Mouse (Mus musculus): ENCODE results near the gene Map7d1.
"Not testable (repeated sequence)": the region's sequence is repeated elsewhere in the genome, so short reads cannot be mapped to it uniquely, and the experiment has no call there.

Map7d1 gene

GRCm38 (mm10) chr4:126241956-126242355 lies 14.2 kb downstream of the Map7d1 start:
- ATAC-seq (ENCODE audit: low TSS enrichment), result no peak

- ATAC-seq (ENCODE audit: low TSS enrichment), result no peak
Observed at GRCm38 (mm10) chr4:126239862-126240475, 16.2 kb downstream of the Map7d1 start.

GRCm38 (mm10) chr4:126237721-126238242 lies 18.4 kb downstream of the Map7d1 start:
- ATAC-seq (ENCODE audit: low TSS enrichment), result peak; percentile 43

- no peak for ATAC-seq (ENCODE audit: low TSS enrichment)
Observed at GRCm38 (mm10) chr4:126236467-126237280, 19.5 kb downstream of the Map7d1 start.

- no peak for ATAC-seq (ENCODE audit: low TSS enrichment)
Observed at GRCm38 (mm10) chr4:126235191-126235590, 21.0 kb downstream of the Map7d1 start.

GRCm38 (mm10) chr4:126234496-126235175 lies 21.5 kb downstream of the Map7d1 start:
- no peak for ATAC-seq (ENCODE audit: low TSS enrichment)

- ATAC-seq (ENCODE audit: low TSS enrichment), result no peak
Observed at GRCm38 (mm10) chr4:126233676-126234308, 22.4 kb downstream of the Map7d1 start.

GRCm38 (mm10) chr4:126229900-126230299 lies 26.2 kb downstream of the Map7d1 start:
- ATAC-seq (ENCODE audit: low TSS enrichment), result no peak

GRCm38 (mm10) chr4:126228144-126228543 lies 28.0 kb downstream of the Map7d1 start:
- no peak for ATAC-seq (ENCODE audit: low TSS enrichment)

GRCm38 (mm10) chr4:126227077-126227761 lies 28.9 kb downstream of the Map7d1 start:
- peak; percentile 50; the same call in 1 of the 2 replicates for ATAC-seq (ENCODE audit: low TSS enrichment)

- ATAC-seq (ENCODE audit: low TSS enrichment), result no peak
Observed at GRCm38 (mm10) chr4:126226640-126227039, 29.5 kb downstream of the Map7d1 start.

- no peak for ATAC-seq (ENCODE audit: low TSS enrichment)
Observed at GRCm38 (mm10) chr4:126222631-126223030, 33.5 kb downstream of the Map7d1 start.

- ATAC-seq (ENCODE audit: low TSS enrichment), result no peak
Observed at GRCm38 (mm10) chr4:126220045-126220444, 36.1 kb downstream of the Map7d1 start.

- not testable (repeated sequence) for ATAC-seq (ENCODE audit: low TSS enrichment)
Observed at GRCm38 (mm10) chr4:126219540-126219939, 36.6 kb downstream of the Map7d1 start.

GRCm38 (mm10) chr4:126217771-126218170 lies 38.4 kb downstream of the Map7d1 start:
- ATAC-seq (ENCODE audit: low TSS enrichment), result no peak

- no peak for ATAC-seq (ENCODE audit: low TSS enrichment)
Observed at GRCm38 (mm10) chr4:126207081-126207480, 49.1 kb downstream of the Map7d1 start.

GRCm38 (mm10) chr4:126205386-126205785 lies 50.8 kb downstream of the Map7d1 start:
- ATAC-seq (ENCODE audit: low TSS enrichment), result no peak

GRCm38 (mm10) chr4:126204661-126205230 lies 51.4 kb downstream of the Map7d1 start:
- no peak for ATAC-seq (ENCODE audit: low TSS enrichment)

GRCm38 (mm10) chr4:126204016-126204415 lies 52.1 kb downstream of the Map7d1 start:
- no peak for ATAC-seq (ENCODE audit: low TSS enrichment)

GRCm38 (mm10) chr4:126203336-126203895 lies 52.7 kb downstream of the Map7d1 start:
- ATAC-seq (ENCODE audit: low TSS enrichment), result no peak; the same call in 1 of the 2 replicates
